ENCODE assay signal across 27 mouse cellular contexts in the genomic region with DNA sequence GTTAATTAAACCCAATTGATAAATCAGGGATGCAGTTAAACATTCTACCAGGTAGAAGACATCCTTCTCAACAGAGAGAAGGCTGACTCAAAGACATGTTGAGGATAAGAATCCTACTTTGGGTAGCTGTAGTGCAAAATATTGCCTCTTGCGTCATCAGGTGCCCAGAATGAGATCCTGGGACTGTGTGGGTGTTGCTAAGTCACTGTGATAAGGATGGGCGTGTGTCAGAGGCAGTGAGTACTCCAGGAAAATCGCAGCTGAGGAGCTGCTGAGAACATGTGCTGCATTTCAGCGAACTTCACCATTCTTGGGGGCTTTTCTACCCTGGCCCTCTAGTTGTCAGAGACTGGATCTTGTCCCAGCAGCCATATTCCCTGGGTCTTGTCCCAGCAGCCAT.
DNase-seq lines count a peak whose midpoint lies in the region; ATAC-seq and TF ChIP-seq lines count a peak whose summit lies in the region.
"Had no signal": no experiment of that assay in that cellular context is flagged by ENCODE, and none has a peak within 500 bp of the region (broad histone marks: within the 10 kb centered on the region; RNA-seq: fewer than 3 reads in every experiment).

No protein-coding gene starts in this region.

- no peak overlapping the region for H3K9ac ChIP-seq in MEL (ENCODE audit: control insufficient read depth, low read depth, low read length, poor library complexity, severe bottlenecking)
- H3K9ac ChIP-seq: forebrain, embryonic 13.5 days; heart, embryonic 12.5 days; heart, embryonic 15.5 days; hindbrain, embryonic 13.5 days had no signal

- no peaks in the 10 kb centered on the region for H3K9me3 ChIP-seq in MEL (replicated peaks; ENCODE audit: insufficient read depth, low read length)
- H3K9me3 ChIP-seq: forebrain, embryonic 10.5 days; forebrain, embryonic 13.5 days; G1E; heart, embryonic 12.5 days; heart, embryonic 15.5 days; hindbrain, embryonic 10.5 days; hindbrain, embryonic 13.5 days had no signal

- no peak for TF ChIP-seq POLR2A in MEL (IDR thresholded peaks at IDR 0.05; ENCODE audit: control insufficient read depth in 1 of 2, insufficient read depth in 1 of 2, low read depth in 1 of 2, low read length in 2 of 2, poor library complexity in 1 of 2)

- no peak for TF ChIP-seq CTCF in MEL (IDR thresholded peaks at IDR 0.05 in 2 of 3, conservative IDR thresholded peaks at IDR 0.05 in 1 of 3; ENCODE audit: control insufficient read depth in 1 of 3, insufficient read depth in 1 of 3, low read depth in 2 of 3, low read length in 3 of 3, poor library complexity in 1 of 3, severe bottlenecking in 1 of 3)

- ATAC-seq in CD4-positive, CD25-positive, alpha-beta regulatory T cell, adult 4 months = no peak
- no peak for ATAC-seq in activated CD4-positive, CD25-positive, alpha-beta regulatory T cell, adult 4 months
- ATAC-seq: forebrain, embryonic 13.5 days; forebrain, embryonic 16.5 days; hindbrain, embryonic 16.5 days; intestine, embryonic 16.5 days had no signal

- peak; percentile 13 for DNase-seq in CD4-positive, CD25-positive, alpha-beta regulatory T cell, adult 2 months (ENCODE audit: low read depth, low spot score)
- DNase-seq in right cerebral cortex, adult 18-20 months = peak; percentile 24
- no peak for DNase-seq in right cerebral cortex, postnatal 4 days
- peak; percentile 7 for DNase-seq in MEL (ENCODE audit: low read depth, low spot score)
- peak; percentile 12 for DNase-seq in induced T-regulatory cell, adult 2 months (ENCODE audit: low read depth)
- DNase-seq in cerebellum, adult 11 months = no peak
- DNase-seq: adrenal gland, adult 8-10 months; adrenal gland, postnatal 25 days; cerebellum, adult 18-20 months; cerebellum, adult 9-10 months; cerebellum, postnatal 14 days; gastrocnemius, postnatal 25 days; heart, adult 18-20 months; heart, postnatal 10 days; heart, postnatal 36 days had no signal

- no peak for TF ChIP-seq EP300 in MEL (IDR thresholded peaks at IDR 0.05; ENCODE audit: low read depth in 1 of 2, low read length in 2 of 2)

- H3K27ac ChIP-seq in MEL (ENCODE audit: control insufficient read depth, low read depth, low read length) = no peak overlapping the region
- H3K27ac ChIP-seq: forebrain, embryonic 10.5 days; forebrain, embryonic 13.5 days; heart, embryonic 15.5 days; hindbrain, embryonic 10.5 days; hindbrain, embryonic 13.5 days had no signal

- H3K4me3 ChIP-seq in MEL (ENCODE audit: control insufficient read depth in 1 of 2, insufficient read depth in 1 of 2, low read depth in 2 of 2, low read length in 2 of 2) = no peak overlapping the region
- H3K4me3 ChIP-seq: forebrain, embryonic 10.5 days; forebrain, embryonic 13.5 days; heart, embryonic 12.5 days; heart, embryonic 15.5 days; hindbrain, embryonic 10.5 days; hindbrain, embryonic 13.5 days had no signal

- H3K4me1 ChIP-seq in MEL (ENCODE audit: control insufficient read depth in 1 of 2, insufficient read depth in 2 of 2, low read length in 2 of 2) = no peaks in the 10 kb centered on the region
- H3K4me1 ChIP-seq: forebrain, embryonic 10.5 days; forebrain, embryonic 13.5 days; heart, embryonic 12.5 days; heart, embryonic 15.5 days; hindbrain, embryonic 10.5 days; hindbrain, embryonic 13.5 days had no signal

- no peaks in the 10 kb centered on the region for H3K27me3 ChIP-seq in MEL (ENCODE audit: control insufficient read depth in 1 of 2, insufficient read depth in 2 of 2, low read length in 2 of 2)

- H3K36me3 ChIP-seq in MEL (ENCODE audit: control insufficient read depth in 1 of 2, insufficient read depth in 2 of 2, low read length in 2 of 2) = no peaks in the 10 kb centered on the region
- H3K36me3 ChIP-seq: forebrain, embryonic 10.5 days; G1E; heart, embryonic 12.5 days; heart, embryonic 15.5 days; hindbrain, embryonic 10.5 days; hindbrain, embryonic 13.5 days had no signal

- no peak for TF ChIP-seq RAD21 in MEL (IDR thresholded peaks at IDR 0.05; ENCODE audit: low read depth, low read length)

- H3K79me2 ChIP-seq in MEL (ENCODE audit: control insufficient read depth, insufficient read depth, low read length, poor library complexity) = no peaks in the 10 kb centered on the region

TF ChIP-seq in MEL, 35 proteins besides CTCF, POLR2A, EP300 and RAD21:
- no peak for TF ChIP-seq MEF2A (IDR thresholded peaks at IDR 0.05; ENCODE audit: extremely low read depth, insufficient replicate concordance, low read depth, low read length, poor library complexity, severe bottlenecking)
- TF ChIP-seq GABPA (IDR thresholded peaks at IDR 0.05; ENCODE audit: low read depth, low read length) = no peak
- TF ChIP-seq CHD2 (IDR thresholded peaks at IDR 0.05; ENCODE audit: low read length) = no peak
- no peak for TF ChIP-seq UBTF (IDR thresholded peaks at IDR 0.05; ENCODE audit: borderline replicate concordance, insufficient read depth, low read depth, low read length)
- no peak for TF ChIP-seq SIN3A (IDR thresholded peaks at IDR 0.05; ENCODE audit: low read length)
- no peak for TF ChIP-seq MYB (IDR thresholded peaks at IDR 0.05; ENCODE audit: low read depth, low read length)
- no peak for TF ChIP-seq NELFE (IDR thresholded peaks at IDR 0.05; ENCODE audit: low read depth, low read length)
- no peak for TF ChIP-seq NRF1 (IDR thresholded peaks at IDR 0.05; ENCODE audit: insufficient read depth, low read depth, low read length, poor library complexity, severe bottlenecking)
- no peak for TF ChIP-seq TAL1 (IDR thresholded peaks at IDR 0.05; ENCODE audit: low read length)
- no peak for TF ChIP-seq E2F4 (IDR thresholded peaks at IDR 0.05; ENCODE audit: borderline replicate concordance, low read depth, low read length)
- no peak for TF ChIP-seq TBP (IDR thresholded peaks at IDR 0.05; ENCODE audit: low read depth, low read length)
- no peak for TF ChIP-seq TCF12 (IDR thresholded peaks at IDR 0.05; ENCODE audit: low read depth, low read length)
- TF ChIP-seq ELF1 (IDR thresholded peaks at IDR 0.05; ENCODE audit: low read depth, low read length) = no peak

Comparison
In these comparisons a context has a peak if more than half of its experiments do, and no peak if none do; other contexts are left out.
1. DNase-seq: peak in CD4-positive, CD25-positive, alpha-beta regulatory T cell, adult 2 months (single experiment), right cerebral cortex, adult 18-20 months (single experiment), MEL (single experiment) and induced T-regulatory cell, adult 2 months (single experiment); none in right cerebral cortex, postnatal 4 days (single experiment) and cerebellum, adult 11 months (single experiment).